Mouse (Mus musculus): ENCODE measurements around the gene Tcp1.

DNA sequence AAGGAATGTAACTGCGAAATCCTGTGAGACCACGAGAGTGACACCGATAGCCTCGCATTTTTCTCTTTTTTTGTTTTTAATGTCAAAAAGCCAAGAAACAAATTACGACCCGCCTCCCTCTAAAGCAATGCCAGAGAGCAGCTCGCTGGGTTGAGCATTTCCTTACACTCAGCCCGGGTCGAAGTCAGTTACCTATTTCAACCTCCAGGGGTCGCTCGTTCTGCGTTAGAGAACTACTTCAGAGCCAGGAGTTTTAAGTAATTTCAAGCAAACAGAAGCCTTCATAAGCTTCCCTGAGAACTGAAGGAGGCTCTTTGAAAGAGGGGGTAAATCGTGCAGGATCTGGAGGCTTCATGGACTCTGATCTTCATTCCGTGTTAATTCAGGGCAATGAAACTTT lies 35.3 kb upstream of the Tcp1 start:
- TF ChIP-seq POLR2A (IDR thresholded peaks at IDR 0.05; ENCODE audit: borderline replicate concordance, control insufficient read depth, low read depth, low read length): no peak
- TF ChIP-seq CTCF (IDR thresholded peaks at IDR 0.05; ENCODE audit: control insufficient read depth, insufficient read depth, low read length): peak; percentile 61
